Mouse (Mus musculus) left cerebral cortex, postnatal 10 days (tissue): ENCODE results near the gene Timm8a1. TPM values are rescaled to one million over a fixed set of nuclear protein-coding genes. Genes with fewer than 3 reads are reported as not detected.
A peak's percentile ranks its signal among the peaks of the same experiment; 100 is the strongest.

Source experiments
- DNase-seq, 2 experiments: peaks; one replicate each; pipeline ENCODE4 v3.0.0; 2021 to 2022; ENCODE audit warnings: low spot score in 2 of 2, mixed read lengths in 1 of 2; ENCODE audit errors: extremely low spot score in 1 of 2
- intact Hi-C: fragments of 180-260 bp; cut with DNase I; formaldehyde crosslinking; loops from one replicate; pipeline ENCODE4 v1.15.1; 2025
- total RNA-seq, 2 experiments: library from RNA; stranded (reverse); gene quantifications; 2 replicates each; pipeline ENCODE4 v1.2.3; 2021

Timm8a1 gene
- total RNA-seq, result 10 to 100 TPM; 20.2 to 26.5 TPM

DNA sequence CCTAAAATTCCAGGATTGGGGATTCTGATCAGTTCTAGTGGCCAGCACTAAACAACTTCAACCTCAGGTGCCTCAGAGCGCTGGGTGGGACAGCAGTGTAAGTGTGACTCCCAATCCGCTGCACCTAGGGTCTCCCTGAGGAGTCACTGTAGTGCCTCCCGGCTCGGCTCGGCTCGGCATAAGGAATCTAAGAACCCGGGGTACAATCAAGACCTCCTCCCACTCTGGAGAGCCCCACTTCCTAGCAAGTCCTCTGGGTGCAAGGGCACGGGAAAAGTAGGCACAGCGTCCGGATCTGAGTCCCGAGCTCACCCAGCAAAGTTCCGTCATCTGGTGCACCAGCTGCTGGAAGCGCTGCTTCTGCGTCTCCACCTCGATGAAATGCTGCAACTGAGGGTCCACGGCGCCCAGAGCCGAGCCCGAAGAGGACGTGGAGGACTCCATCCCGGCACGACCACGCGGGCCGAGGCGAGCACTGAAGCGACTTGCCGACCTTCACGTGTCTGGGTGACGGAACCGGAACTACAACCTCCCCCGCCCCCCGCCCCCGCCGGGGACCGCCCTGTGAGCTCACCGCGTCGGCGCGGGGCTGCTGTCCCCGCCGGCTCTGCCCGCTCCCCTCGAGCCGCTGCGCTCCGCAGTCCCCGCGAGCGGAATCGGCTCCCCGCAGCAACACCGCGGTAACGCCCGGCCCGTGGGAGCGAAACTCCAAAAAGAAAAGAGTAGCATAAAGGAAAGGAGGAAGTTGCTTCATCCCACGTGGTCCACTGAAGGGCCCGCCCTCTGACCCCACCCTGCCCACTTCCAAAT lies at the start of gene Timm8a1:
TSS of gene Timm8a1 (minus strand) at position 721 of the 810 bp plus-strand sequence.
- intact Hi-C loops, result no loop called here
- DNase-seq, result peak in 1 of 2 experiments; percentile 69

DNA sequence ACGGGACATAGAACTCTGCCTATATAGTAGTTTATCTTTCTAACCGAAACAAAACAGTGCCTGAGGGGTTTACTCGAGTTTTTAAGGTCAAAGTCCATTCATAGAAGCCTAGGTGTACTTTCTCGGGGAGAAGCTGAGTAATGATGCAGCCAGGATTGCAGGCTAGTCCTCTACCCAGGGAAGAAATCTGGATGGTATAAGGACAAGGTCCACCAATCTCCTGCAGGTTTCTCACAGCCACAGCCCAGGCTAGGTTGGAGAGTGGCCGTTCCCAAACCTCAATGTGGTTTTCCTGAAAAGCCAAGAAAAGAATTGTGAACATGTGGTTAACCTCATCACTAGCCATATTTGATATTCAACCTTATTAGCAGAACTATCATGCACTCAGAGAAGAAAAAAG lies 48.2 kb upstream of the Timm8a1 start:
- no peak for DNase-seq
- intact Hi-C loops, result no loop called here

DNA sequence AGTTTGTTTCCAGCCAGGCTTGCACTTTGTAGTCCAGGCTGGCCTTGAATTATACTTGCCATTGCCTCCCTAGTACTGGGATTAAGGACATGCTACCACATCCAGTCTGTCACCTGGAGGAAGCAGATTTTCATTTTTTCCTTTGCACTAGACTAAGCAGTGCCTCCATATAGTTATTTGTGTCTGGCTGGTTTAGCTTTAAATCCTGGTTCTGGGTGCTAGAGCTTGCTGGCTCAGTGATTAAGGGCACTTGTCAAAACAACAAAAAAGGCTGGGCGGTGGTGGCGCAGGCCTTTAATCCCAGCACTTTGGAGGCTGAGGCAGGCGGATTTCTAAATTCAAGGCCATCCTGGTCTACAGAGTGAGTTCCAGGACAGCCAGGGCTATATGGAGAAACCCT lies 47.3 kb upstream of the Timm8a1 start:
- DNase-seq, result no peak
- intact Hi-C loops, result no loop called here

DNA sequence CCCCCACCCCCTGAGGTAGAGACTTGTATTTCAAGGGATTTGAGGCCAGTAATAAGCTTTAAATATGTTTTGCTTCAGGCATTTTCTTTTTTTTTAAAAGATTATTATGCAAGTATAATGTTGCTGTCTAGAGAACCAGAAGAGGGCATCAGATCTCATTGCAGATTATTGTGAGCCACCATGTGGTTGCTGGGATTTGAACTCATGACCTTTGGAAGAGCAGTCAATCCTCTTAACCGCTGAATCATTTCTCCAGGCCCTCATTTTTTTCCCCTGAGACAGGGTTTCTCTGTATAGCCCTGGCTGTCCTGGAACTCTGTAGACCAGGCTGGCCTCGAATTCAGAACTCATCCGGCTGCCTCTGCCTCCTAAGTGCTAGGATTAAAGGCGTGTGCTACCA lies 46.6 kb upstream of the Timm8a1 start:
- intact Hi-C loops, result no loop called here
- DNase-seq, result no peak

DNA sequence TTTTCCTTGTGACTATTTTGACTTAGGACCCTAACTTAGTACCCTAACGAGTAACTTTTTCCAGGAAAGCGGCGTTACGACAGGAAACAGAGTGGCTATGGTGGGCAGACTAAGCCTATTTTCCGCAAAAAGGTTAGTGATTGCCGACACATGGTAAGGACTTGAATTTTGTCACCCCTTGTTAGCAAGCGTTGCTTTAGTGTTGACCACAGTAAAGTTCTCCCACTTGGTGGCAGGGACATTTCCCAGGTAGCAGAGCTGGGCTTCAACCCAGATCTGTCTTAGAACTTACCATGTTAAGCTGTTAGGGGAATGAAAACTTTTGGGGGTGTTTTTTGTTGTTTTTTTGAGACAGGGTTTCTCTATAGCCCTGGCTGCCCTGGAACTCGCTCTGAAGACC lies 44.8 kb upstream of the Timm8a1 start:
- intact Hi-C loops, result no loop called here
- no peak for DNase-seq

DNA sequence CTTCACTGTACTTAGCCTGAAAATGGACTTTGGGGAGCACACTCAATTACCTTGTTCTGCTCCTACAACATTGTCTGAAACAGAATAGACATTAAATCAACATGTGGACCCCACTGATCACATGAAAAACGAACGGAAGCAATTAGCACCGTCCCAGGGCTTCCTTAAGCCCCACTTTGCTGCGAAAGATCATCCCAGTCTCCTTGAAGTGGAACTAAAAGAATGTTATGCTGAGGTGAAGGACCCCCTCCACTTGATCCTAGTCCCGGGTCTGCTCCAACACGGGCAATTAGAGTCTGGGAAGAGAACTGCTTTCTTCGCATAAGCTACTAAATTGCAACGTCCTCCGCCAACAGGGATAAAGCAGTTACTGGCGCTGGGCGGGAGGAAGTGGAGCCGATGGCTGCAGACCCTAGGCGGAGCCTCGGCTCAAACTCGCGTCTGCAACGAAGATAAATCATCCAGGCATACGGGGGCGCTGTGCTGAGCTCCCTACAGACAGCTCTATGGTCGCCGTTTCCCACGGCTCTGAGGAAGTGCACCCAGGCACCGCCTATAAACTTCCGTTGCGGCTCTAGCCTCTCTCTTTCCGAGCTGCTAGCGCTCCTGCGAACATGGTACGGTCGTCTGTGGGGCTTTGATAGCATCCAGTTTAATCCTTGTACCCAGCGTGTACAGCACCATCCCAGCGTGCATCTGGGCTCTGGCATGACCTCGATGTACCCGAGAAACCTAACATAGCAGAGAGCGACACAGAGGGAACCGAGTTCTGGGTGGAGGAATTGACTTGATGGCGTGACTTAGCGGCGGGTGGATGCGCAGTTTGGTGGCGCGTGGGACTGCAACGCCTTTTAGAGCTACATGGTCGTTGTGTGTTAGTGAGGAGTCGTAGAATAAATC lies 43.7 kb upstream of the Timm8a1 start, which contains the start of gene Rpl36a:
TSS of gene Rpl36a (plus strand) at position 552 of the 900 bp plus-strand sequence.
- peak; percentile 89 to 92 for DNase-seq
- intact Hi-C loops, result no loop called here

DNA sequence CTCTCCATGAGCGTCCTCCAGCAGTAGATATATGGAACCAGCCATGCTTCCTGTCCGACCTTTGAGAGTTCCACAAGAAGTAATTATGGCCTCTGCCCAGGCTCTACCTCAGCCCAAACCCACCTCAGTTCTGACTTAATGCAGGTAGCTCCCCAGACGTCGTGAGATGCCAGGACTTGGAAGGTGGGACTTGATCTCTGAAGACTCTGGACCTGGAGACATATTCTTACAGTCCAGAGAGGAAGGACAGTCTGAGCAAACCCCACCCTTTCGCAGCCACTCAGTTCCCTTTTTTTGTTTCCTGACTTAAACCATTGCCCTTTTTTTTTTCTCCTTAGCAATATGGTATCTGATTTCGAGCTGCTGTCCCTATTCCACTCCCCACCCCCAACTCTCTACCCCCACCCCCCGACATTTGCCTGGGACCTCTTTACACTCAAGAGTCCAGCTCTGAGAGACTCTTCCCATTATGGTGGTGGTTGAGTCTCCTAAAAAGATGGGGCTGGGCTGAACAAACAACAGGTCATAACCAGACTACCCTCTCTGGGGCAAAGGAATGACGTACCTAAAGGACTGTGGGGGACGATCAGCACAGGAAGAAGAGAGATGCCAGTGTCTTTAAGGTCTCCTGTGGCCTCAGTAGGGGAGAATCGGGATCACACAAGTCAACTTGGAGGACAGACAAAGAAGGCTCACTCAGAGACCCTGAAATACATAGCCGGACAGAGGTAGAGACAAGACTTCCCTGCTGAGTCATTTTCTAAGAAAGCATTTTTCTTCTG lies 41.4 kb upstream of the Timm8a1 start, which contains the start of gene Btk:
TSS of gene Btk (minus strand) at position 683 of the 782 bp plus-strand sequence.
- no peak for DNase-seq
- intact Hi-C loops, result no loop called here

DNA sequence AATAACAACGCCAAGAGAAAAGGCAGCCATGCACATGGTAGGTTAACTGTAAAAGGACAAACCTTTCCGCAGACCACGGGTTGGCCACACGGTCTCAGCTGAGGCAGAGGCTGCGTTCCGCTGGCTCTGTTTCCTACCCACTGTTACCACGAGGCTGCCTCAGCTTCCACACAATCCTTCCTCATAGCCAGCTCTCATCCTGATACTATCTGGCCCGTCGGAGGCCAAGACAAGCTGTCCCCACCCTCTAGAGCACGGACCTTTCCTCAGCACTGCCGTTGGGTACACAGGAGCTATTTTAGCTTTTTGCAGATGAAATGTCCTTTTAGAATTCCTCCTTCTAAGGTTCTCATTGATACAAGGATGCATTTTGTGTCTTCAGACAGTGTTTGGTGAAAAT lies 40.6 kb upstream of the Timm8a1 start:
- intact Hi-C loops, result no loop called here
- DNase-seq, result no peak

DNA sequence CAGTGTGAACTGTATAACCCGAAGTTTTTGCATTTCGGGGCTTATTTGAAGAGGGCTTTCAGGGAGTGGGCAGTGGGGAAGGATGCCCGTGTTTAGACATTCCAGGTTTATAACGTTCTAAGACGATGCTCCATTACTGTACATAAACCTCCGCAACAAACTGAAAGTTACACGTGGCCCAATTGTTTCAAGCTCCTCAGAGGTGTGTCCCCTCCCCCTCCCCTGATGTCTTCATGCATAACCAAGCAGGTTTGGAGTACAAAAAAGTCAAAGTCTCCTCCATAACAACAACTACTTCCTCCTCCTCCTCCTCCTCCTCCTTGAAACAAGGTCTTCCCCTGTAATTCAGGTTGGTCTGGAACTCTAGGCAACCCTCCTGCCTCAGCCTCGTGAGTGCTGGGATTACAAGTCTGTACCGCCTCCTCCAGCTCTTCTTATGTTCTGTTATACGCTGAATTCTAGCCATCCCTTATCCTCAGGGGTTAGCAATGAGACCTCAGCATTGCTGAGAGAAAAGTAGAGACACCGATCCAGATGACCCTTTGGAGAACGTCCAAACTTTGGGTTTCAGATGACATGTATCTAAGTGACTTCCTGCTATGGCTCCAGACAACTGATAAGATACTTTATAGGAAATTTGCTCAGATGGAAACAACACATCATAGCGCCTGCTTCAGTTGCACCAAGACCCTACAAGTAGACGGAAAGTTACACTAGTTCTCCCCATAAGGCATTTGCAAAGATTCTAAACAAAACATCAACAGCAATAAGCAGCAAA lies 39.1 kb upstream of the Timm8a1 start:
- DNase-seq, result no peak
- intact Hi-C loops, result no loop called here

DNA sequence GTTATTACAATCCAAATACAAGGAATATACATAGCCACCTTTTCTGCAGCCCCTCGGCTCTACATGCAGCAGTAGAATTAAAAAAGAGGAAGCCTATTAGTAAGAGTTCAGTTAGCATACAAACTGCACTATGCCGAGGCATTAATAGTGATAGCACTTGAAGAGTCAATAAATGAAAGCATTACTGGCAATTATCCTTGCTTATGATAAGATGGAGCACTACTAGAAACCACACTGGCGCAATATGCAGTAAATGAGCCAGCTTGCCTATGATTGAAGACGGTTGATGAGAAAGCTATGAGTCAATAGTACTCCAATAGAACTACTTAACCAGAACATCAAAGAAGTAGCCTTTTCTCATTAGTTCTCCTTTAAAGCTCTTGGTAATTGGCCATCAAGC lies 36.2 kb upstream of the Timm8a1 start:
- DNase-seq, result no peak
- intact Hi-C loops, result no loop called here

DNA sequence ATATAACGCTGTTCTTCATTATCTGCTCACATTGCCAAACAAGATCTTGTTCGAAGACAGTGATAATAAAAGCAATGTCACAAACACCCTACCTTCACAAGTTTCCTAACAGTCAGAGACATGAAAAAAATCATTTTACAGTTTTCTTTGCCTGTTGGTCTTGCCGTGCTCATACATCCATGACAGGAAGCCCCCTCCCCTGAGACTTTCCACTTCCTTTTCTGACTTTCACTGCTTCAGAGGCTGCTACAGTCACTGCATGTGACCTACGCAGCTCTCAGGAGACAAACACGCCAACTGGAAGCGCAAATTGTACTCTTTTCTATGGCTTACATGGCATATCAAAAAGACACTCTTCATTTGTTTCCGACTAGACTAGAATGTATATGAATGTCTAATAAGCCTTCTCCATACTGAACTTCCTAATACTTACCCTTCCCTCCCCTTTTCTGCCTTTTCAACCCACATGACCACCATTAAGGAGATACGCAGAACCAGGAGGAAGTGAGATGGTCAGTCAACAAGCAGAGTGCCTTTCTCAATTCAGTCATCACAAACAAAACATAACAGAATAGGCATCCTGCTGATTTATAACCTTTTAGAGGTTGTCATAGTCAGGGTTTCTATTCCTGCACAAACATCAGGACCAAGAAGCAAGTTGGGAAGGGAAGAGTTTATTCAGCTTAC lies 25.0 kb upstream of the Timm8a1 start:
- DNase-seq, result no peak
- intact Hi-C loops, result no loop called here

DNA sequence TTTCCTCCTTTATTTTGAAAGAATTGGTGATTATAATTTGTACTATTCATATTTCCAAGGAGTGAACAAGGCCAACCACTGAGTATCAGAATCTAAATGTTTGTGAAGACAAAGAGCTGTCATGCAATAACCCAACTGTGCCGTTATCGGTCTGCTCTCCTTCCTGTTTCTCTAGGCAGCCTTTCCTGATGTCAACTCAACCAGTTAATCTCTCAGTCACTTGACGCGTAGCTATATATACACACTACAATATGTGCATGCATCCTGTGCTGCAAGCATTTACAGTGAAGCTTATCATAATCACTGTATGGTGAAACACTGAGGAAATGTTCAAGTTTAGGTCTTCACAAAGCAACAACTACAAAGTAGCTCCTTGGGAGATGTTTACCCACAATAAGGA lies 22.7 kb upstream of the Timm8a1 start:
- no peak for DNase-seq
- intact Hi-C loops, result no loop called here

DNA sequence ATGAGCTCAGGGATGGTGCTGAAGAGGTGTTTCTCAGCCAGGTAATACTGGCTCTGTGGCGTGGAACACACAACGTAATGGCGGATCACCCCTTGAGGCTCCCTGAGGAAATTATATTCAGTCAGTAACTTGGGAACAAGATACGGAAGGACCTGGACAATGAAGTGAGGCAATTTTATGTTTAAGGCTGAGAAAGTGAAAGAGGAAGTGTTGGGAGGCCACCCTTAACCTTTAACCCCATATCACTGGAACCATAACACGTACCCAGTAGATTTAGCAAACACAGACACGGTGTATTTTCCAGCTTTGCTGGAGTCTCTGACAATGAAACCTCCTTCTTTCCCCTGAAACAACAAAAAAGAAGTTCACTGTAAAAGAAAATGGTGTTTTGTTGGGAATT lies 12.8 kb upstream of the Timm8a1 start:
- intact Hi-C loops, result no loop called here
- DNase-seq, result no peak

DNA sequence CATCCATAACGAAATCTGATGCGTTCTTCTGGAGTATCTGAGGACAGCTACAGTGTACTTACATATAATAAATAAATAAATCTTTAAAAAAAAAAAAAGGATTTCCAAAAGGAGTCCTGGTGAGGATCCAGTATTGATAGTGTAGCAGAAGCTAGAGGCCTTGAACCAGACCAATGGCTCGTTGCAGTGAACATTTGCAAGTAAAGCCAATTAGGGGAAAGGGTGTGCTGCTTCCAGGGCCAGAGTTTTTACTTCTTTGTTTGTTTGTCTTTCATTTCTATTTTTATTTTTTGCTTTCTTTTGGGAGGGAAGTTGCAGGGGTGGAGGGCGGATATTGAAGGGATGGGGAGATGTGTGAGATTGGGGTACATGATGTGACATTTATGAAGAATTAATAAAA lies 11.7 kb upstream of the Timm8a1 start:
- no peak for DNase-seq
- intact Hi-C loops, result no loop called here

DNA sequence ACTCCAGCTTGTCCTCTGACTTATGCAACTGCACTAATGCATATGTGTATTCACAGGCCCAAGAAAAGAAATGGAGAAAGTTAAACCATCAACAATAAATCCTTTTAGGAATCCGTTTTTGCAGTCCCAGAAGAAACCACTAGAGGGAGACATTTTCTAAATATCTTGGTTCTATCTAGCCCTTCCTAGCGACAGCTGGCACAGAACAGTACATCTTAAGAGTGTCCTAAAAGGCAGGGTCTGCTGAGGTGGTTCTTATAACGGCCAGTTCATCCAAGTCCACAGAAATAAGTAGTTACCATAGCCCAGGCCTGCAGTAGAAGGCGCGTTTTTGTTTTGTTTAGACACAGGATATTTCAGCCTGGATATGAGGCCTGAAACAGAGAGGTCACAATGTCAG lies 9.2 kb upstream of the Timm8a1 start:
- intact Hi-C loops, result no loop called here
- peak in 1 of 2 experiments; percentile 40 for DNase-seq

DNA sequence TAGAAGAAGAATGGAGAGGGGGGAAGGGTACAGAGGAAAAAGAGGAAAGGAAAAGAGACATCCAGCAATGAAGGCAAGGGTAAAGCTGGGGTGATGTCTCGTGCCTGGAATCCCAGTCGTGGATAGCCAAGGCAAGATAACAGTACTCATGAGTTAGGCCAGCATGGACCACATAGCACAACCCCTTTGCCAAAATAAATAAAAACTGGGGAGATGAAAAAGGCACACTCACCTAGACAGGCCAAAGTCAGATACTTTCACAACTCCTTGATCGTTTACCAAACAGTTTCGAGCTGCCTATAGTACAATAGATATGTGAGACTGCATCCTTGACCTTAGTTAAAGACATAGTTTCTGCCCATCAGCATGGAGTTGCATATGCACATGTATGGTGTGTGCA lies 5.7 kb upstream of the Timm8a1 start:
- intact Hi-C loops, result no loop called here
- DNase-seq, result no peak

DNA sequence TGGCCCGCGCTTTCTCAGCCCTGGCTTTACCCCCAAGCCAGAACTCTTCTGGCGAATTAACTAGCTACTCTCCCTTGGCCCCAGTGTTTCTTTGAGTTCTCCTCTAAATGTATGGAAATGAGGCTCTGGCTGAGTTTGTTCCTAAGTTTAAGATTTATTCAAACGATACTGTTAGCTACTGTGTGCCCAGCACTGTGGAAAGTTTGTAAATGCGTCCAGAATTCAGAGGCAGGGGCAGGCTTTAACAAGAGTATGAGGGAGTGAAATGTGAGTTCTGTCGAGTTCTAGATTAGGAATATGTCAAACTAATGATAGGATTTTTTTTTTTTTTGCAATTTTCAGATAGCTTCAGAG lies 267 bp upstream of the Timm8a1 start:
- intact Hi-C loops, result no loop called here
- no peak for DNase-seq
